Mouse (Mus musculus): ENCODE results near the gene Dync1li2.

Gene Dync1li2

GRCm38 (mm10) chr8:104414204-104414603 is 28.6 kb downstream of the Dync1li2 start:
- no peak for DNase-seq (ENCODE audit: low read depth, low spot score)

DNA sequence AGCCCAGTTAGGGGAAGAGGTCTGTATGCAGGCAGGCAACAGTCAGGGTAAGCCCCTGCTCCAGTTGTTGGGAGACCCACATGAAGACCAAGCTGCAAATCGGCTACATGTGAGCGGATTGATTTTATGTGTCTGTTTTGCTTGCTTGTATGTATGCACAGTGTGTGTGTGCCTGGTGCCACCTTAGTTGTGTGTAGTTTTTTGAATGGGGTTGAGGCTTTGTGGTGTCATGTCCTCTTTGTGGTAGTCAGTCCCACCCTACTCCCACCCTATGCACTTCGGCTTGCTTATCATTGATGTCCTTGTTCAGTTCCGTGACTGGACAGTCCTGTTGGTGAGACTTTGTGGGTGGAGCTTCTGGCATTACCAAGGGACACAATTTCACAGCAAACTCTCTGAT is 29.1 kb downstream of the Dync1li2 start:
- DNase-seq (ENCODE audit: low read depth, low spot score): no peak

GRCm38 (mm10) chr8:104412805-104413532 is 29.9 kb downstream of the Dync1li2 start:
- DNase-seq (ENCODE audit: low read depth, low spot score): no peak

DNA sequence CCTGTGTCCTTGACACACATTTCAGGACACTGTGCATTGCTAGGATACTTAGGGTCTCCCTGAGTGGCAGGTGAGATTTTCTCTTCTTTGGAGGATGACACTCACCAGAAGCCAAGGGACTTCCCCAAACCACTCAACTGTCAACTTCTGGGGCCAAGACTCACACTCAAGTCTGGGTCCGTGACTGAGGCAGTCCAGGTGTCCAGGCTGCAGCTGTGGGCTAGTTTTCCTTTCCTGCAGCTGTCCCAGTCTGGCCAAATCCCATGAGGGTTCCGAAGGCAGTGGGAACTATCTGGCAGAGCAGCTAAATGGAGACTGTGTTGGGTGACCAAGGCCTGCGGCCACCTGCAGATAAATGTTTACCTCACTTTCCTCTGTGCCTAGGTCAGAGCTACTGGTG is 30.9 kb downstream of the Dync1li2 start:
- no peak for DNase-seq (ENCODE audit: low read depth, low spot score)

- no peak for DNase-seq (ENCODE audit: low read depth, low spot score)
Measured at GRCm38 (mm10) chr8:104411468-104411867, 31.4 kb downstream of the Dync1li2 start.

DNA sequence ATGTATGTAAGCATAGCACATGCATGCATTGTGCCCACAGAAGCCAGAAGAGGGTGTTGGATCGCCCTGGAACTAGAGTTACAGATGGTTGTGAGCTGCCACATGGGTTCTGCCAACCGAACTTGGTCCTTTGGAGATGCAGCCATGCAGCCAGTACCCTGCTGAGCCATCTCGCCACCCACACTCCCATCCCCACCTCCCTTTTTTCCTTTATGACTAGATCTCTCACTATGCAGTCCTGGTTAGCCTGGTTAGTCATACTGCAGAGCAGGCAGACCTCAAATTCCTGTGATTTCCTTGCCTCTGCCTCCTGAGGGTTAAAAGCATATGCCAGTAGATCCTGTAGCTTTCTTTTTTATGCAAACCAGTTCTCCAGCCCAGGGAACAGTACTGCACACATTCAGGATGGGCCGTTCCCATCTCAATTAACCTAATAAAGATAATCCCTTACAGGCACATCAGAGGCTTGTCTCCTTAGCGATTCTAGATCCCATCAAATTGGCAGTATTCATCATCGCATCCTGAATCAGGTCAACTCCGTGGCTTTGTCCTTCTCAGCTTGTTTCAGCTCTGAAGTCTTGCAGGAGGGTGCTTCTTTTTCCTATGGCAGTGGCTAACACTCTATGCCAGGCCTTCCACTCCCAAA is 32.1 kb downstream of the Dync1li2 start:
- no peak for DNase-seq (ENCODE audit: low read depth, low spot score)

- no peak for DNase-seq (ENCODE audit: low read depth, low spot score)
Measured at GRCm38 (mm10) chr8:104408328-104409110, 34.3 kb downstream of the Dync1li2 start.

GRCm38 (mm10) chr8:104406340-104407128 is 36.3 kb downstream of the Dync1li2 start:
- DNase-seq (ENCODE audit: low read depth, low spot score): no peak

GRCm38 (mm10) chr8:104405430-104406187 is 37.2 kb downstream of the Dync1li2 start:
- DNase-seq (ENCODE audit: low read depth, low spot score): no peak

GRCm38 (mm10) chr8:104403596-104403995 is 39.3 kb downstream of the Dync1li2 start:
- DNase-seq (ENCODE audit: low read depth, low spot score): no peak

GRCm38 (mm10) chr8:104395703-104396357 is 47.0 kb downstream of the Dync1li2 start, which contains the start of gene Cmtm4:
Gene Cmtm4, minus strand, starts transcription at chr8:104395807.
- DNase-seq (ENCODE audit: low read depth, low spot score): no peak

DNA sequence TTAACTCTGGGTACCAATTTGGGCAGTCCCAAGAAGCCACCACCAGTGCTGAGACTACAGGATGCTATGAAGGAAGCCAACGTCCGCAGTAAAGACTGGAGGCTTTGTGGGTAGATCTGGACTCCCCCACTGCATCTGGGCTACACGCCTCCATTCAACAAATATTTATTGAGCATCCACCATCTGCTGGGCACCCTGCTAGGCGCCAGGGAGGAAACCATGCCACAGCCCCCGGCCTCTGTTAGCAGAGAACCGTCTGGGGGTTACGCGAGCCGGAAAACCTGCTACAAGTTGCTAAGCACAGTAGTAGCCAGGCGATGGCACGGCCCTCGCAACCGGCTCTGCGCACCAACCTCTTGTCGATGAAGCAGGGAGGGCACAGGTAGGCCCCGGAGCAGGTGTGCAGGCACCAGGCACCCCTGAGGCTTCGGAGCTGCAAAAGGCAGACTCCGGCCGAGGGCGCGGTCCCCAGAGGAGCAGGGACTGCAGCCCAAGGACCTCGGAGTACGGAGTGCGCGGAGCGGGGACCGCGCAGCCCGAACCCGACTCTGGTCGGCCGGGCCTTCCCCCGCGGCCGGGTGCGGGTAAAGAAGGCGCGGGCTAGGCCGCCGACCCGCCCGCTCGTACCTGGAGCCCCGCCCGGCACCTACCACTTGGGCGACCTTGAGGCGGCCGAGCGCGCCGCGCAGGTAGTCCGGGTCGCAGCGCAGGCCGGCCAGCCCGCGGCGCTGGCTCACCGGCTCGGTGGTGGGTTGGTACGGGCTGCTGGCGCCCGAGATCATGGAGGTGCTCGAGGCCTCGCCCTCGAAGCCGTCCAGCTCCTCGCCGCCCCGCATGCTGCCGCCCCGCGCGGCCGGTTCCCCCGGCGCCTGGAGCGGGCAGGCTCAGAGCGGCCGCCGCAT is 47.8 kb downstream of the Dync1li2 start:
- peak; percentile 62 for DNase-seq (ENCODE audit: low read depth, low spot score)

DNA sequence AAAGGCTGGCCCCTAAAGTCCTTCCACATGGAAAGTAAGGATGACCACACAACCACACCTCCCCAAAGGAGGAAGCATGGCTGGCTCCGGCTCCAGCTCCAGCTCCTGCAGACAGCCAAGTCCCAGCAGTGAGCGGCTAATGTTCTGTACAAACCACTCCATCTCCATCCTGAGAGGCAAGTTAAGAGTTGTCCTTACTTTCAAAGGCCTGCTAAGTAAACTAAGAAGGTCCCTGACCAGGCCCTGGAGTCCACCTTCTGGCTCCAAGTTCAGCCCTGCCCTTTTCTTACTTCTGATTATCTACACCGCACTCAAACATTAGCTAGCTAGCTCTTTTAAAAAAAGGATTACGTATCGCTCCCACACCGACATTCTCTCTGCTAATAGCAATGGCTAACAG is 49.1 kb downstream of the Dync1li2 start:
- DNase-seq (ENCODE audit: low read depth, low spot score): no peak

DNA sequence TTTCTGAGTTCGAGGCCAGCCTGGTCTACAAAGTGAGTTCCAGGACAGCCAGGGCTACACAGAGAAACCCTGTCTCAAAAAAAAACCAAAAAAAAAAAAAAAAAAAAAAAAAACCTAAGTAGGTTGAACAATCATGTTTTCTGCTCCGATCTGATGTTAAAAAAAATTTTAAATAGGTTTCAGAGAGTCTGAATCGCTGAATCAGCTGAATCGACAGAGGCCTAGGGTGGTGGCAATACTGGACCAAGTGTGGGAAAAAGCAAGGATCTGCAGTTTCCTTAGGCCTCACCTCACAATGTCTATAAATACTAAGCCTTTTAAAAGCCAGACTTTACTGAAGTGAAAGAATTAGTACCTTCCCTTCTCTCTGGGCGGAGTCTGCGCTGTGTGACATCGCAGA is 49.7 kb downstream of the Dync1li2 start:
- no peak for DNase-seq (ENCODE audit: low read depth, low spot score)

DNA sequence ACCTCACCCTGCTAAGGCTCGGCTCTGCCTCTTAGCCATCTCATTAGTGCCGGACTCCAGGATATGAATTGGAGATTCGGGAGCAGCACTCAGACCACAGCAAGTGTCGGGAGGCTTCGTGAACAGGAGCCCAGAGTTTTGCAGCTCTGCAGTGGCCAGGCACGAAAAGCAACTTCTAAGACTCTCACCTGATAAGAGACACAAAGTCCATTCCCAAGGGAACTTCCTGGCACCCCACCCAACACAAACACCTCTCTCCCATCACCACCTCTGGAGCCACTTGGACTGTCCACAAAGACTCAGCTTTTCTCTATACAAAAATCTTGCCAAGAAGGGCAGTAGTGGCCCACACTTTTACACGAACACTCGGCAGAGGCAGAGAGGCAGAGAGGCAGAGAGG is 52.6 kb downstream of the Dync1li2 start:
- DNase-seq (ENCODE audit: low read depth, low spot score): no peak

DNA sequence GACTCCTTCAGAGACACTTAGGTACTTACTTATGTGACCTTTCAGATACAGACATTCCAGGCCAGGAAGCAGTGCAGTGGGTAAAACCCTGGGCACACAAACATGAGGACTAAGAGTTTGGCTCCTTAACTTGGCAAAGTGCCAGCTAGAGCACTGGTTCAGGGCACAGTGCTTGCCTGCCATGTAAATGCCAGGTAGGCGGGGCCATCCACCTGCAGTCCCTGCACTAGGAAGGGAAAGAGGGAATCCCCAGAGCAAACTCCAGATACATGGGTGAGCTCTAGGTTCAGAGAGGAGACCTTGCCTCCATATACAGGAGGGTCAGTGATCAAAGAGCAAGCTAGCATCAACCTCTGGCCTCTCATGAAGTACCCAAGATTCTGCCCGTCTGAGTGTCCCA is 54.9 kb downstream of the Dync1li2 start:
- DNase-seq (ENCODE audit: low read depth, low spot score): no peak

DNA sequence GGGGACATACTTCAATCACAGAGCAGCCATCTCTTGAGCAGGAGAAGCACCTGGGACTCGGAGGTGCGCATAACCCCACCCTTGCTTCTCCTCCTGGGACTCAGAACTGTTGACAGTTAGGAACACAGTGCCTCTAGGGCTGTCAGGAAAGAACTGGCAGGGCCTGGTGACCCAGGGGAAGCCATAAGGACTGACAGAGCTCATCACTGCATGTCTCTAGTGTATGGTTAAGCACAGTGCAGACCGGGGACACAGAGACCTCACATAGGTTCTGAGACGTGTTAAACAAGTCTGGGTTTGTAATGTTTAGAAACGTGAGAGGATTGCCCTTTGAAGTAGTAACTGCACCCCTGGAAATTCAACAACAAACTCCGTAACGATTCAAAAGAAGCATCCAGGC is 55.3 kb downstream of the Dync1li2 start:
- DNase-seq (ENCODE audit: low read depth, low spot score): no peak

DNA sequence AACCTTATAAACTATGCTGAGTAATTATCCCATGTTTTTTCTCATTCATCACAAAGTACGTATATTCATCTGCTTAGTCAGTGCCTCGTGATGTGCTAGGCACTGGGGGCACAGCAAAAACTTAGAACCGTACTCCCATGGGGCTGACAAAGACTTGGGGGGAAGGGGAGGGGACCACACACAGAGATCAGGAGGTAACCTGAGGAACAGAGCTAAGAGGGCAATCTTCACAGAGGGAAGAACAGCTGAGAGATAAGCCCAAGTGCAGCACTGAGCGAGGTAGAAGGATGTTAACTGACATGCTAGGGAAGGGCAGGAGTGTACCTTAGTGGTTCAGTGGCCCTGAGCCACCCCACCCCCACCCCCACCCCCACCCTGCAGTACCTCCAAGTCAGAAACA is 56.2 kb downstream of the Dync1li2 start:
- DNase-seq (ENCODE audit: low read depth, low spot score): no peak

- DNase-seq (ENCODE audit: low read depth, low spot score): no peak
Measured at GRCm38 (mm10) chr8:104383977-104384376, 58.9 kb downstream of the Dync1li2 start.
